Mouse (Mus musculus) bone marrow macrophage, adult 2 months (primary cell): ENCODE measurements at regions not wholly inside any gene's neighbourhood (a gene's known extent, or its start where the extent isn't known, plus 50 kb on each side); places are given as distances from the start of the nearest gene placed in this dataset.

ENCODE experiments used
- H3K27ac ChIP-seq: 2 replicates; pipeline ENCODE4 v1.5.1; 2012; ENCODE audit warnings: low read depth, low read length; ENCODE audit not compliant: insufficient read depth
- H3K4me1 ChIP-seq: 2 replicates; pipeline ENCODE4 v1.6.1; 2012; ENCODE audit warnings: low read length; ENCODE audit not compliant: control insufficient read depth, insufficient read depth
- H3K4me3 ChIP-seq: 2 replicates; pipeline ENCODE4 v1.5.1; 2012; ENCODE audit warnings: mild to moderate bottlenecking, low read length, moderate library complexity; ENCODE audit not compliant: insufficient read depth
- CTCF ChIP-seq: IDR thresholded peaks from 2 replicates; pipeline ENCODE4 v1.5.1; 2012; ENCODE audit warnings: low read depth, mild to moderate bottlenecking, low read length, moderate library complexity
- POLR2A ChIP-seq: IDR thresholded peaks from 2 replicates; pipeline ENCODE4 v1.6.1; 2012; ENCODE audit warnings: mild to moderate bottlenecking, low read depth, low read length, borderline replicate concordance

- TF ChIP-seq CTCF (no peak), POLR2A (no peak)
- no peak overlapping the region for H3K4me3 ChIP-seq
Observed at GRCm38 (mm10) chr13:47298010-47298409, 175.6 kb downstream of the Rnf144b start.

GRCm38 (mm10) chr13:47300486-47300885, 178.0 kb downstream of the Rnf144b start:
- TF ChIP-seq CTCF (no peak), POLR2A (no peak)
- H3K4me1 ChIP-seq = no peaks in the 10 kb centered on the region

More at GRCm38 (mm10) chr13:47298010-47298409, 175.6 kb downstream of the Rnf144b start:
- Histone ChIP-seq H3K4me1 (no peaks in the 10 kb centered on the region), H3K27ac (no peak overlapping the region)

GRCm38 (mm10) chr13:47301070-47301469, 178.6 kb downstream of the Rnf144b start:
- Histone ChIP-seq H3K4me1 (no peaks in the 10 kb centered on the region), H3K27ac (no peak overlapping the region), H3K4me3 (no peak overlapping the region)
- no peak for TF ChIP-seq POLR2A
- no peak for TF ChIP-seq CTCF

More at GRCm38 (mm10) chr13:47300486-47300885, 178.0 kb downstream of the Rnf144b start:
- Histone ChIP-seq H3K27ac (no peak overlapping the region), H3K4me3 (no peak overlapping the region)

- no peak for TF ChIP-seq POLR2A
- no peak for TF ChIP-seq CTCF
- H3K27ac ChIP-seq = no peak overlapping the region
- no peak overlapping the region for H3K4me3 ChIP-seq
- no peaks in the 10 kb centered on the region for H3K4me1 ChIP-seq
Observed at GRCm38 (mm10) chr13:47309492-47309891, 187.0 kb downstream of the Rnf144b start.

- no peak for TF ChIP-seq CTCF
- no peak for TF ChIP-seq POLR2A
- H3K4me3 ChIP-seq = no peak overlapping the region
- H3K27ac ChIP-seq = no peak overlapping the region
- no peaks in the 10 kb centered on the region for H3K4me1 ChIP-seq
Observed at GRCm38 (mm10) chr13:47310751-47311202, 188.3 kb downstream of the Rnf144b start.

- no peak overlapping the region for H3K27ac ChIP-seq
- TF ChIP-seq CTCF (no peak), POLR2A (no peak)
- no peaks in the 10 kb centered on the region for H3K4me1 ChIP-seq
- no peak overlapping the region for H3K4me3 ChIP-seq
Observed at GRCm38 (mm10) chr13:47319549-47319948, 197.1 kb downstream of the Rnf144b start.

GRCm38 (mm10) chr13:47321876-47322275, 199.4 kb downstream of the Rnf144b start:
- TF ChIP-seq CTCF (no peak), POLR2A (no peak)
- Histone ChIP-seq H3K27ac (no peak overlapping the region), H3K4me3 (no peak overlapping the region), H3K4me1 (no peaks in the 10 kb centered on the region)

- peak overlapping the region; percentile 55 for H3K27ac ChIP-seq
- H3K4me3 ChIP-seq = no peak overlapping the region
- TF ChIP-seq CTCF (no peak), POLR2A (no peak)
- H3K4me1 ChIP-seq = peaks cover 21% of the 10 kb centered on the region
Observed at GRCm38 (mm10) chr13:47335996-47336684, 213.7 kb downstream of the Rnf144b start.

- Histone ChIP-seq H3K4me1 (peaks cover 21% of the 10 kb centered on the region), H3K4me3 (no peak overlapping the region), H3K27ac (no peak overlapping the region)
- TF ChIP-seq POLR2A = no peak
- no peak for TF ChIP-seq CTCF
Observed at GRCm38 (mm10) chr13:47336865-47337441, 214.5 kb downstream of the Rnf144b start.

- H3K27ac ChIP-seq = no peak overlapping the region
- no peak overlapping the region for H3K4me3 ChIP-seq
- peaks cover 18% of the 10 kb centered on the region for H3K4me1 ChIP-seq
- TF ChIP-seq POLR2A (no peak), CTCF (no peak)
Observed at GRCm38 (mm10) chr13:47339411-47339810, 217.0 kb downstream of the Rnf144b start.

GRCm38 (mm10) chr13:47342361-47342760, 219.9 kb downstream of the Rnf144b start:
- no peak overlapping the region for H3K27ac ChIP-seq
- 0 out of 2 replicates have a peak, but pooled peaks cover 2% of the 10 kb centered on the region for H3K4me1 ChIP-seq
- H3K4me3 ChIP-seq = no peak overlapping the region
- TF ChIP-seq CTCF (no peak), POLR2A (no peak)
